Mouse (Mus musculus) midbrain, embryonic 11.5 days (tissue): ENCODE results near the gene Banf2. TPM values are rescaled to one million over a fixed set of nuclear protein-coding genes. Genes with fewer than 3 reads are reported as not detected.

Source experiments
- ATAC-seq: fragments of 200-750 bp; cut with Nextera tagmentation; 2 replicates; pipeline ENCODE4 v1.8.0; 2017; ENCODE audit warnings: moderate TSS enrichment, moderate library complexity; ENCODE audit not compliant: low FRiP score
- DNase-seq: peaks from one replicate; pipeline ENCODE4 v3.0.0; 2015; ENCODE audit warnings: low spot score; ENCODE audit errors: missing footprints
- H3K27ac ChIP-seq: fragments of 300-500 bp; sonication (generic); 2 replicates; pipeline ENCODE4 v1.5.1; 2014; ENCODE audit warnings: low read depth, low read length
- H3K27me3 ChIP-seq: fragments of 300-500 bp; sonication (generic); 2 replicates; pipeline ENCODE4 v1.6.1; 2014; ENCODE audit warnings: mild to moderate bottlenecking, low read length, moderate library complexity, mixed read lengths; ENCODE audit not compliant: control insufficient read depth, insufficient read depth
- H3K36me3 ChIP-seq: fragments of 300-500 bp; sonication (generic); 2 replicates; pipeline ENCODE4 v1.6.1; 2014; ENCODE audit warnings: mild to moderate bottlenecking, low read length, moderate library complexity, mixed read lengths; ENCODE audit not compliant: control insufficient read depth, insufficient read depth
- H3K4me1 ChIP-seq: fragments of 300-500 bp; sonication (generic); 2 replicates; pipeline ENCODE4 v1.6.1; 2014; ENCODE audit warnings: low read length; ENCODE audit not compliant: control insufficient read depth, insufficient read depth
- H3K4me2 ChIP-seq: fragments of 300-500 bp; sonication (generic); 2 replicates; pipeline ENCODE4 v1.6.1; 2014; ENCODE audit warnings: mild to moderate bottlenecking, moderate library complexity
- H3K4me3 ChIP-seq: fragments of 300-500 bp; sonication (generic); 2 replicates; pipeline ENCODE4 v1.5.1; 2014; ENCODE audit warnings: low read depth, low read length
- H3K9ac ChIP-seq: fragments of 300-500 bp; sonication (generic); 2 replicates; pipeline ENCODE4 v1.6.1; 2014; ENCODE audit warnings: low read length
- H3K9me3 ChIP-seq: fragments of 300-500 bp; sonication (generic); 2 replicates; pipeline ENCODE4 v1.6.1; 2016; ENCODE audit warnings: low read length; ENCODE audit not compliant: control insufficient read depth
- WGBS: fragments of 180-500 bp; shearing (Covaris S2); extraction: QIAGEN DNeasy Blood & Tissue Kit; methylation state at CpG from one replicate; pipeline ENCODE4 v1.1.7; 2014; 5-methylcytosine and 5-hydroxymethylcytosine counted together
- polyA plus RNA-seq: library from polyadenylated mRNA; unstranded; fragments of >200 nt; fragmentation: Nextera tagmentation; extraction: Ambion mirVana; gene quantifications from 2 replicates; pipeline ENCODE4 v1.2.1, GENCODE M21; 2014

The Banf2 gene
- polyA plus RNA-seq, 1 experiment from 2014 or later = not detected

GRCm38 (mm10) chr2:144014481-144014880 is 18.4 kb upstream of the Banf2 start:
- Histone ChIP-seq H3K27ac (no peak overlapping the region), H3K4me2 (no peak overlapping the region), H3K9me3 (no peaks in the 10 kb centered on the region), H3K9ac (no peak overlapping the region), H3K36me3 (no peaks in the 10 kb centered on the region), H3K4me1 (peaks cover 5% of the 10 kb centered on the region), H3K27me3 (no peaks in the 10 kb centered on the region), H3K4me3 (no peak overlapping the region)
- WGBS = 46% methylated on average over 5 of the region's 5 CpGs
- DNase-seq (peak; percentile 84), ATAC-seq (no peak)

GRCm38 (mm10) chr2:144015861-144016260 is 17.0 kb upstream of the Banf2 start:
- H3K4me3 ChIP-seq = no peak overlapping the region
- WGBS = 90% methylated on average over 9 of the region's 9 CpGs
- no peaks in the 10 kb centered on the region for H3K9me3 ChIP-seq
- no peaks in the 10 kb centered on the region for H3K27me3 ChIP-seq
- ATAC-seq (no peak), DNase-seq (peak; percentile 28)
- H3K4me1 ChIP-seq = no peaks in the 10 kb centered on the region
- H3K36me3 ChIP-seq = no peaks in the 10 kb centered on the region
- no peak overlapping the region for H3K9ac ChIP-seq
- H3K27ac ChIP-seq = no peak overlapping the region
- H3K4me2 ChIP-seq = no peak overlapping the region

GRCm38 (mm10) chr2:144019971-144020370 is 12.9 kb upstream of the Banf2 start:
- no peaks in the 10 kb centered on the region for H3K4me1 ChIP-seq
- no peak for ATAC-seq
- WGBS = 74% methylated on average over 2 of the region's 2 CpGs

GRCm38 (mm10) chr2:144022441-144022840 is 10.4 kb upstream of the Banf2 start:
- no peak for ATAC-seq
- Histone ChIP-seq H3K9ac (no peak overlapping the region), H3K4me2 (no peak overlapping the region), H3K4me1 (no peaks in the 10 kb centered on the region), H3K27me3 (no peaks in the 10 kb centered on the region), H3K27ac (no peak overlapping the region), H3K4me3 (no peak overlapping the region), H3K9me3 (no peaks in the 10 kb centered on the region), H3K36me3 (no peaks in the 10 kb centered on the region)
- WGBS = 74% methylated on average over 3 of the region's 3 CpGs
- DNase-seq = peak; percentile 56

More at GRCm38 (mm10) chr2:144019971-144020370, 12.9 kb upstream of the Banf2 start:
- Histone ChIP-seq H3K4me2 (no peak overlapping the region), H3K9me3 (no peaks in the 10 kb centered on the region), H3K4me3 (no peak overlapping the region), H3K9ac (no peak overlapping the region), H3K36me3 (no peaks in the 10 kb centered on the region), H3K27me3 (no peaks in the 10 kb centered on the region), H3K27ac (no peak overlapping the region)
- DNase-seq = peak; percentile 10

- H3K9ac ChIP-seq = no peak overlapping the region
- no peaks in the 10 kb centered on the region for H3K36me3 ChIP-seq
- no peaks in the 10 kb centered on the region for H3K4me1 ChIP-seq
- H3K4me3 ChIP-seq = no peak overlapping the region
- no peak overlapping the region for H3K4me2 ChIP-seq
- no peaks in the 10 kb centered on the region for H3K27me3 ChIP-seq
- ATAC-seq (no peak), DNase-seq (peak; percentile 21)
- H3K27ac ChIP-seq = no peak overlapping the region
- no peaks in the 10 kb centered on the region for H3K9me3 ChIP-seq
- 86% methylated on average over 9 of the region's 9 CpGs for WGBS
Measured at GRCm38 (mm10) chr2:144025361-144025760, 7.5 kb upstream of the Banf2 start.

GRCm38 (mm10) chr2:144026456-144026855 is 6.4 kb upstream of the Banf2 start:
- no peaks in the 10 kb centered on the region for H3K9me3 ChIP-seq

GRCm38 (mm10) chr2:144030791-144031190 is 2.1 kb upstream of the Banf2 start:
- Histone ChIP-seq H3K4me1 (no peaks in the 10 kb centered on the region), H3K9me3 (no peaks in the 10 kb centered on the region), H3K4me2 (no peak overlapping the region), H3K27me3 (no peaks in the 10 kb centered on the region), H3K27ac (no peak overlapping the region), H3K4me3 (no peak overlapping the region), H3K36me3 (no peaks in the 10 kb centered on the region), H3K9ac (no peak overlapping the region)
- 88% methylated on average over 7 of the region's 7 CpGs for WGBS
- peak; percentile 61 for DNase-seq
- ATAC-seq = no peak

More at GRCm38 (mm10) chr2:144026456-144026855, 6.4 kb upstream of the Banf2 start:
- no peaks in the 10 kb centered on the region for H3K27me3 ChIP-seq
- H3K36me3 ChIP-seq = no peaks in the 10 kb centered on the region
- ATAC-seq = no peak
- H3K9ac ChIP-seq = no peak overlapping the region
- no peak overlapping the region for H3K4me3 ChIP-seq
- H3K4me1 ChIP-seq = no peaks in the 10 kb centered on the region
- WGBS = 77% methylated on average over 4 of the region's 4 CpGs
- DNase-seq = peak; percentile 1
- H3K4me2 ChIP-seq = no peak overlapping the region
- no peak overlapping the region for H3K27ac ChIP-seq

GRCm38 (mm10) chr2:144044726-144045125 is 11.9 kb downstream of the Banf2 start:
- no peak overlapping the region for H3K4me3 ChIP-seq

GRCm38 (mm10) chr2:144045756-144046560 is 13.1 kb downstream of the Banf2 start:
- no peaks in the 10 kb centered on the region for H3K4me1 ChIP-seq
- H3K27ac ChIP-seq = no peak overlapping the region
- DNase-seq (no peak), ATAC-seq (no peak)
- no peak overlapping the region for H3K4me2 ChIP-seq
- 67% methylated on average over 5 of the region's 5 CpGs for WGBS
- H3K9ac ChIP-seq = no peak overlapping the region
- no peaks in the 10 kb centered on the region for H3K36me3 ChIP-seq
- H3K4me3 ChIP-seq = no peak overlapping the region
- peaks cover 12% of the 10 kb centered on the region for H3K9me3 ChIP-seq
- H3K27me3 ChIP-seq = no peaks in the 10 kb centered on the region

More at GRCm38 (mm10) chr2:144044726-144045125, 11.9 kb downstream of the Banf2 start:
- Histone ChIP-seq H3K9me3 (peaks cover 12% of the 10 kb centered on the region), H3K4me2 (no peak overlapping the region), H3K4me1 (no peaks in the 10 kb centered on the region), H3K27ac (no peak overlapping the region), H3K9ac (no peak overlapping the region), H3K27me3 (no peaks in the 10 kb centered on the region), H3K36me3 (no peaks in the 10 kb centered on the region)
- DNase-seq = no peak
- ATAC-seq = no peak
- 83% methylated on average over 6 of the region's 6 CpGs for WGBS
